Mouse (Mus musculus) ovary, postnatal 36 days (tissue): ENCODE results near the gene Erv3.

Experiments used
- DNase-seq: peaks from one replicate; pipeline ENCODE4 v3.0.0; 2022; ENCODE audit warnings: low spot score, mixed read lengths

Erv3 gene

DNA sequence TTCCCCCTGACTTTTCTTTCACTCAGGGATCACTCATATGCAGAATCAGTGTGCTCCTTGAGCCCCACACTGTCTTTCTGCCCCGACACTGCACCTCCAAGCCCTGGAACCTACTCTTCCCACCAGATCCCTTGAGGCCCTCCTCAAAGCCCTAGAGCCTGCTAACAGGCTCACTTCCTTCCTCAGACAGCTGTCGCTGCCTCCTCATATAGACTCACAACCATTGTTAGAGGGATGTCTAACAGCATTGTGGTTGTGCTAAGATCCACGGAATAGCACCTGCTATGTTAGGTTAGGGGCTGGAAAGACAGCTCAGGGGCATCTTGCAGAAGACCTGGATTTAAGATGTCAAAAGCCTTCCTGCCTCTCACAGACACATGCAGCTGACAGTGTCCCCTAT lies 37.1 kb downstream of the Erv3 start:
- no peak for DNase-seq

DNA sequence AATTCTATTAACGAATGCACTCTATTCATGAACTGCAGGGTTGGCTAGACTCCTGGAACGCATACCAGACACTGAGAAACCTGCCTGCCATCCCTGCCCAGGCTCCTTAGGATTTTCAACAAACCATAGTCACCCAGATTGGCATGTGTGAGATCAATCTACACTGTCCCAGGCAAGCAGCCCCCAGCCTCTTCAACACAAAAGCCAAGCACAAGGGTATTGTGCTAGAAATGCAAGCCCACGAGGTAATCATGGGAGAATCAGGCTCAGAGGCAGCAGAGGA lies 37.9 kb downstream of the Erv3 start:
- DNase-seq = no peak

DNA sequence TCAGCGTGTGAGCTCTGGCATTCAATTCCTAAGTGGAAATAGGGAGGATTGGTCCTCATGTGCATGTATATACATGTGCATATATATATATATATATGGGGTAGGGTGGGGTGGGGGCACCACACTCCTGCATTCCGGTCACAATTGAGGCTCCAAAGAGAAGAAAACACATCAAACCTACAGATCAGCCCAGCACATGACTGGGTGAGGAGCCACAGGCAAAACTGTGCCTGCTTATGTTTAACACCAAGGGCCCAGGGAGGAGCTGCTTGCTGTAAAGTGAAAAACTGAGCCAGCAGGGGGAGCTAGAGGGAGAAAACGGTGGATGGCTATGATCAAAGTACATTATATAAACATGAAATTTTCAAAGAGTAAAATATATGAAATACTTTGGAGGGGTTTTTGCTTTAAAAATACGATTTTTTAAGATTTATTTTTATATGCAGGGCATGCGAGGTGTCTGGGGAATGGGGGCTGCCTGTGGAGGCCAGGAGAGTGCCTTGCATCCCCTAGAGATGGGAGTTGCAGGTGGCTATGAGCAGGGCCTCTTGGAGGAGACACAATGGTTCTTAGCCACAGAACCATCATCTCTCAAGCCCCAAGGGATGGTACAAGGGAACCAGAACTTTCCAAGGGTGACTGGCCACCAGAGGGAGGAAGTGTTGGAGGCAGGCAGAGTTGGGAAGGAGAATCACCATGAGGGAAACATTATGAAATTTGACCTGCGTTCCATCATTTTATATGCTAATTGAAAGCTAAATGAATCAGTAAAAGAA lies 38.4 kb downstream of the Erv3 start:
- peak; percentile 47 for DNase-seq

DNA sequence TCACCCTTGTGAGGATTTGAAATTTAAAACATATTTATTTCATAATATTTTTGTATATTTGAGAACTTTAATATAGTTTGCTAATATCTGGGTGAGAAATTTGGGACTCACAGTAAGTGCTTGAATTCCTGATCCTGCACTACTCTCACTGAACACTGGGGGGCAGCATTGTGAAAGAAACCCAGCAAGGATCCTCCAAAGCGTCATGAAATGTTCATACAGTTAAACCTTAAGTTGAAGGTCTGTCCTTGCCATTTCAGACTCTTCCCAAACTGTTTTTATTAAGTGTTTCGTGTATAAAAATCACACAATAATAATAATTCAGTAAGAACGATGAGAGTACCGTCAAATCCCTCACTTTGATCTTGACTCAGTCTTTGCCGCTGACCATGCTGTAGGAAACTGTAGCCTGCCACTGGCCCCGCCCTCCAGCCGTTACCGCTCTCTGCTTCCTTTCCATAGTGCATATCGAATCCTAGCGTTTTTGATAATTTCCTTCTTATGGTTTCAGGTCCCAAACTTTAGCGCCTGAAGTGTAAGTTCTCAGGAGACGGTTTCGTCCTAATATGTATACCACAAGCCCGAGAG lies 39.4 kb downstream of the Erv3 start:
- DNase-seq = peak; percentile 72

DNA sequence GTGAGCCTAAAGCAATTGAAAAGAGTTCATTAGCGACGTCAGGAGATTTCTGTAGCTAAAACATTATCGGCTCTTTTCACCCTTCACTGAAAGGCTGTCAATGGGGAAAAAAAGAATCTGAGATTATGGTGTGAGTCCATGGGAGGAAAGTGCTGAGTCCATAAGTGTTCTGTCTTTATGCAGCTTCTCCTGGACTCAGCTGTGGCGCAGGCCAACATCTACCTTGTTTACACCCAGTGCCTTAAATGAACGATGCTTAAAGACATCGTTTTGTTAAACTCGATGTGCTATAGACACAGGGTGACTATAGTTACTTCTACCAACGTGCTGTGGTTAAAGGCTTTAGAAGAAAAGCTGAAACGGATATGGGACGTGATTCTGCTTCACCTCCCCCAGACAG lies 45.2 kb downstream of the Erv3 start:
- no peak for DNase-seq

DNA sequence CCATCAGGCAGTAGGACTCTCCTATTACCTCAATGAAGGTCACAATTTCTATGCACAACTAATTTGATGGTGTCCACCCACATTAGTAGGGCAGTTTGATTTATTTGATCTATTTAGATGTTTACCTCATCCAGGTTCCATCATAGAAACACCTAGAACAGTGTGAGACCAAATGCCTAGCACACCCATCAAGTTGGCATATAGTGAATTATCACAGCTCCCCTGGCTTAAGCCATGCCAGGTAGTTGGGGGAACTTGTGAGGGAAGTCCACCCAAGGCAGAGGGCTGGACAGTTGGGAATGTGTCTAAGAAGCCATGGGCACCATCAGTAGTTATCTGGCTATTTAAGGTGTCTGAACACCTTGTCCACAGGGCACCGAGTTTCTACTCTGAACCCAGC lies 46.1 kb downstream of the Erv3 start:
- no peak for DNase-seq

DNA sequence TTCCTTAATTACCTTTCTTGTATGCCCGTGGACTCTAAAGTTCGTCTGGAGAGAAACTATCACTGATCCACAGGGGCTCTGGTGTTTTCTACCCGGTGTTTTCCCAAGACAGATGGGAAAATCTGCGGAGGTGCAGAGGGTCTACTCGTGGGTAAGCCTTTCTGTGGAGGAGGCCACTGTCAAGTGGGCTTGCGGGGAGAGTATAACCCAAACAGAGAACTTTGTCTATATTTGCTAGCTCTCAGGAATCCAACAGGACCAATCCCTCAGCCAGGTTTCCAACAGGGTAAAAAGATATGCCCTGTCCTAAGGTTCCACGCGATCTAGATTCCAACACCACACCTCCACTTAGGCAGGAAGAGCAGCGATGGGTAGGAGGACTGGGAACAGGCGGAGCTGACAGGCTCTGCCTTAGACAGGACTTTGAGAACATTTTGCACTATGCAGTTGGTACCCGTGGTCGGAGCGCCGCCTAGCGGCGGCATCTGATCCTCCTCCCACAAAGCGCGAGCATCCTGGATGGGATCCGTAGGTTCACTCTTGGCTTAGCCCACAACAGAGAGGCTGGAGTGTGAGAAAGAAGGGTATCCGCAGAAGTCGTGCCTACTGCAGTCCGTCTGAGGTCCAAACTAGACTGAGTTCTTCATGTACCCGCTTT lies 46.9 kb downstream of the Erv3 start:
- DNase-seq = peak; percentile 72

DNA sequence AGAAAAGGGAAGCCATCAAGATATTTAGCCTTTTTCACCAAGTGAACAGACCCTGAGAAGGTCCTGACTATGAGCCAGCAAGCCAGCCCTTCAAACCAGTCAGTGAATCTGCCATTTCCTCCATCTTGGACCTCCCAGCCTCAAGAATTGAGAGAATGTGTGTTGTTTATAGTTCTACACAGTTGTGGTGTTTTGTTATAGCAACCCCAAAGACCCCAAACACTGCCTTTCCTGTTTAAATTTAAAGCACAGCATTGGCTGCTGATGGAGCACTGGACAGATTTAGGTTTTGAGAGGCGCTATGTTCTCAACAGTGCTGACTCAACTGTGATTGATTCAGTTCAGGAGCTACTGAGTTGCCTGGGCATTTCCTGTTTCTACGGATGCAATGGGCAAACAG lies 47.9 kb downstream of the Erv3 start:
- no peak for DNase-seq

DNA sequence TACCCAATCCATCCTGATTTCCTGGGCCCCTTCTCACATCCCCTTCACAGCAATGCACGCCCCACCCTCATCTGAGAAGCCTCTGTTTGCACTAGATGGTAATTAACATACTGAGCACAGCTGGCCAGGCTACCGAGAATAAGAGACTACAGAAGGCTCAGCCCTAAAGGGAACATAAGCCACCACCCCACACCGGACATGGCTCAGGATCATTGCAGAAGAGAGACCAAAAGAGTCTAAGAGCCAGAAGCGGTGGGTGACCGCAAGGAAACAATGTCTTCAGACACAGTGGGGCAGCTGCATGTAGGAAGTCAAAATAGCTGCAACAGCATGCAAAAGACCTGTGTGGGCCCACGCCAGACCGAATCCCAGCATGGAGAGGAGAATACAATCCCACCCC lies 50.7 kb downstream of the Erv3 start:
- DNase-seq = no peak

DNA sequence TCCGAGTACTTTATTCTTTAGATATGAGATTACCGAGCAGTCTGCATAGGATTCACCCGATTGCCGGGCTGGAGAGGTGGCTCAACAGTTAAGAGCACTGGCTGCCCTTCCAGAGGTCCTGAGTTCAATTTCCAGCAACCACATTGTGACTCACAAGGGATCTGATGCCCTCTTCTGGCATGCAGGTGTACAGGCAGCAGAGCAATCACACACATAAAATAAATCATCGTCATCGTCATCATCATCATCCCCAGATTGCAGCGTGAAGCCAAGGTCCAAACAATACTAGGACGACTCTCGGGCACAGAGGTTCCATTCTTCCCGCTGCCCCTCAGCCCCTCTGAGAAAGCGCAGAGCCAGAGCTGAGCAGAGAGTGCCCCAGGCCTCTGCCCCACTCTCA lies 51.9 kb downstream of the Erv3 start:
- no peak for DNase-seq

DNA sequence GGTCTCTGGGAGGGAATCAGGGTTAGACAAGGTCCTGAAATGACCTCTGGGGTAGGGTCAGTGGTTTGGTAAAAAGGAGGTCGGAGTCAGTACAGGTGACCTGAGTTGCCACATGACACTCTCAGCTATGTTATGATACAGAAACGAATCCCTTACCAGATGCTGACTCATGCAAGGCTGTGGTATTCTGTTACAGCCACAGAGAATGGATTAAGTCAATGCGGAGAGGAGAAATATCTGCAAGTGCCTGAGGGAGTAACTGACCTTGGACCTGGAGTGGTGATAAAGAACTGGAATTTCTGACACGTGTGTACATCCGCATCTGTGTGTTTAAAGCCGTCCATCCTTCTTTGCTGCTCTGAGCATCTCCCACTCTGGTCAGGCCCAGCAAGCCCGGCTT lies 52.7 kb downstream of the Erv3 start:
- no peak for DNase-seq

DNA sequence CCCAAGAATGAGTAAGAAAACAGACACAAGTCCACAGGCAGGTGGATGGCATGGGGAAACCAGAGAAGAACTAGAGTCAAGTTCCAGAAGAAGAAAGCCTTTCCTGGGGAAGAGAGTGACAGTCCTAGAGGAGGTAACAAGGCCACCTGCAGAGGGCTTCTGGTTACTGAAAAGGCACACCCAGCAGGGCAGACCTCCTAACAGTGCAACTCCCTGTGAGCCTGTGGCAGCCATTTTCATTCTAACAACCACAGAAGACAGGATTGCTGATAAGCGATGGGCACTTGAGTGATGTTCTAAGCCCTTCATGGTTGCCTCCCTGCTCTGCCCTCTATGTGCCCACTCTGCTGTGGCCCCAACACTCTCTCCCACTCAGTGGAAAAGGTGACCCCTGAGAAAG lies 54.2 kb downstream of the Erv3 start:
- DNase-seq = no peak

DNA sequence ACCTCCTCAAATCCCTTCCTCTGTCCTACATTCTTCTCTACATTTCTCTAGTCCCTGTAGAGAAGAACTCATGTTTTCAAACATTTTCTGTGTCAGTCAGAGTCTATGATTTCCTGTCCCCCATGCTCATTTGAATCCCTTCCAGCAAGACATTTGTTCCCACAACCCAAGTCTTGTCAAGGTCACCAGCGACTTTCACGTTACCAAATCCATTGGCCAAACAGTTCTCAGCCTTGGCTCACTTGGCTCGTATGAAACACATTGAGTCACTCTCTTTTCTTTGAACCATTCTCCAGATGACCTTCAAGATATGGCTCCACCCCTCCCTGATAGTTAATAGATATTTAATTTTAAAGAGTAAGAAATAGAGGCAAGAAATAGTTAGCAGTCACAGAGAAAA lies 55.7 kb downstream of the Erv3 start:
- no peak for DNase-seq
